ENCODE assay signal across 18 mouse cellular contexts in genomic region chr2:38477497-38477873, GRCm38 (mm10).
"Had no signal": no experiment of that assay in that cellular context is flagged by ENCODE, and none has a peak within 500 bp of the region (broad histone marks: within the 10 kb centered on the region; RNA-seq: fewer than 3 reads in every experiment).

No protein-coding gene starts in this region.

- H3K27me3 ChIP-seq: intestine, embryonic 15.5 days; liver, embryonic 13.5 days; stomach, embryonic 15.5 days had no signal

- DNase-seq: kidney, adult 11 months; kidney, adult 9 months; kidney, postnatal 14 days; kidney, postnatal 4 days; layer of hippocampus, postnatal 36 days; liver, embryonic 13.5 days; lung, adult 2 months; lung, postnatal 14 days; lung, postnatal 4 days; midbrain, embryonic 14.5 days; right cerebral cortex, adult 18-20 months; right cerebral cortex, postnatal 14 days; right cerebral cortex, postnatal 4 days; thymus, postnatal 25 days had no signal

- H3K36me3 ChIP-seq: intestine, embryonic 15.5 days; liver, embryonic 13.5 days; stomach, embryonic 15.5 days had no signal

- H3K4me1 ChIP-seq: intestine, embryonic 15.5 days; stomach, embryonic 15.5 days had no signal

- H3K4me2 ChIP-seq: intestine, embryonic 15.5 days; liver, embryonic 13.5 days; midbrain, embryonic 11.5 days; stomach, embryonic 15.5 days had no signal

- H3K9me3 ChIP-seq: intestine, embryonic 15.5 days; liver, embryonic 13.5 days; stomach, embryonic 15.5 days had no signal

- H3K9ac ChIP-seq: intestine, embryonic 15.5 days; liver, embryonic 13.5 days; stomach, embryonic 15.5 days had no signal

- H3K4me3 ChIP-seq: intestine, embryonic 15.5 days; left cerebral cortex, adult 2 months; liver, embryonic 13.5 days; stomach, embryonic 15.5 days had no signal

- H3K27ac ChIP-seq: intestine, embryonic 15.5 days; left cerebral cortex, adult 2 months; liver, embryonic 13.5 days; stomach, embryonic 15.5 days had no signal

- ATAC-seq: intestine, embryonic 15.5 days had no signal
